Mouse (Mus musculus): Measurements from ENCODE around the gene Pnpla7. TPM values are rescaled to one million over a fixed set of nuclear protein-coding genes. Genes with fewer than 3 reads are reported as not detected.

Pnpla7 gene
- total and polyA plus RNA-seq, 3 experiments, result 8.8 to 11.3 TPM; not detected in 1

DNA sequence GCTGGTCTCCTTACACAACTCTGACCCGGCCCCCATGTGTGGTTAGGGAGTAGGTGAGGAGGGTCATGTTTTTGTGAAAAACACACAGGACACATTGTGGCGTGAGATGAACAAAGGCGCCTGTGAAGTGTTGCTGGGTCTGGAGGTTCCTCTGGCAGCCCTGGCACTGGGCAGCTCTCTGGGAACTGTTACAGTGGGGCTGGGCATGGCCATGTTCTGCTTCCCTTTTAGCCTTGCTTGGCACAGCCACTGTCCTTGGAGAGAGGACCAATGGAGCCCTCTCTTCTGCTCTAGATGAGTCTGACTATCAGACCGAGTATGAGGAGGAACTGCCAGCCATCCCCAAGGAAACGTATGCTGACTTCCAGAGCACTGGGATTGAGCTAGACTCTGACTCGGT lies 77.3 kb downstream of the Pnpla7 start:
- no peaks in the 10 kb centered on the region for H3K27me3 ChIP-seq (ENCODE audit: control insufficient read depth in 1 of 2, insufficient read depth in 2 of 2, low read length in 2 of 2)
- no peaks in the 10 kb centered on the region for H3K9me3 ChIP-seq (replicated peaks; ENCODE audit: insufficient read depth, low read length)
- H3K4me3 ChIP-seq (ENCODE audit: control insufficient read depth in 1 of 2, insufficient read depth in 1 of 2, low read depth in 2 of 2, low read length in 2 of 2), result no peak overlapping the region
- H3K79me2 ChIP-seq (ENCODE audit: control insufficient read depth, insufficient read depth, low read length, poor library complexity), result no peaks in the 10 kb centered on the region; the same call in 1 of the 2 replicates
- TF ChIP-seq KAT2A (conservative IDR thresholded peaks at IDR 0.05; ENCODE audit: low read depth, low read length) (no peak), SMC3 (IDR thresholded peaks at IDR 0.05; ENCODE audit: low read depth, low read length) (no peak), SIN3A (IDR thresholded peaks at IDR 0.05; ENCODE audit: low read length) (no peak), ZMIZ1 (IDR thresholded peaks at IDR 0.05; ENCODE audit: low read depth, low read length) (no peak), POLR2AphosphoS5 (IDR thresholded peaks at IDR 0.05; ENCODE audit: borderline replicate concordance, low read depth, low read length) (no peak), TCF12 (IDR thresholded peaks at IDR 0.05; ENCODE audit: low read depth, low read length) (no peak), MAX (IDR thresholded peaks at IDR 0.05; ENCODE audit: low read length) (no peak), TAL1 (IDR thresholded peaks at IDR 0.05; ENCODE audit: low read length) (no peak), USF1 (IDR thresholded peaks at IDR 0.05; ENCODE audit: low read depth, low read length) (no peak), CHD2 (IDR thresholded peaks at IDR 0.05; ENCODE audit: low read length) (no peak), MAFK (IDR thresholded peaks at IDR 0.05; ENCODE audit: borderline replicate concordance, low read depth, low read length) (no peak), NELFE (IDR thresholded peaks at IDR 0.05; ENCODE audit: low read depth, low read length) (no peak), GABPA (IDR thresholded peaks at IDR 0.05; ENCODE audit: low read depth, low read length) (no peak), ZNF384 (IDR thresholded peaks at IDR 0.05; ENCODE audit: low read depth, low read length) (no peak)
- H3K4me1 ChIP-seq (ENCODE audit: control insufficient read depth in 1 of 2, insufficient read depth in 2 of 2, low read length in 2 of 2), result peaks cover 0 to 5% of the 10 kb centered on the region in 2 experiments; a peak in 2 of 4 replicates
- H3K36me3 ChIP-seq (ENCODE audit: control insufficient read depth in 1 of 2, insufficient read depth in 2 of 2, low read length in 2 of 2), result no peaks in the 10 kb centered on the region; a peak in 1 of 4 replicates
- no peak overlapping the region for H3K27ac ChIP-seq (ENCODE audit: control insufficient read depth, low read depth, low read length)
- H3K9ac ChIP-seq (ENCODE audit: control insufficient read depth, low read depth, low read length, poor library complexity, severe bottlenecking), result no peak overlapping the region
- DNase-seq (ENCODE audit: low read depth, low spot score), result no peak

DNA sequence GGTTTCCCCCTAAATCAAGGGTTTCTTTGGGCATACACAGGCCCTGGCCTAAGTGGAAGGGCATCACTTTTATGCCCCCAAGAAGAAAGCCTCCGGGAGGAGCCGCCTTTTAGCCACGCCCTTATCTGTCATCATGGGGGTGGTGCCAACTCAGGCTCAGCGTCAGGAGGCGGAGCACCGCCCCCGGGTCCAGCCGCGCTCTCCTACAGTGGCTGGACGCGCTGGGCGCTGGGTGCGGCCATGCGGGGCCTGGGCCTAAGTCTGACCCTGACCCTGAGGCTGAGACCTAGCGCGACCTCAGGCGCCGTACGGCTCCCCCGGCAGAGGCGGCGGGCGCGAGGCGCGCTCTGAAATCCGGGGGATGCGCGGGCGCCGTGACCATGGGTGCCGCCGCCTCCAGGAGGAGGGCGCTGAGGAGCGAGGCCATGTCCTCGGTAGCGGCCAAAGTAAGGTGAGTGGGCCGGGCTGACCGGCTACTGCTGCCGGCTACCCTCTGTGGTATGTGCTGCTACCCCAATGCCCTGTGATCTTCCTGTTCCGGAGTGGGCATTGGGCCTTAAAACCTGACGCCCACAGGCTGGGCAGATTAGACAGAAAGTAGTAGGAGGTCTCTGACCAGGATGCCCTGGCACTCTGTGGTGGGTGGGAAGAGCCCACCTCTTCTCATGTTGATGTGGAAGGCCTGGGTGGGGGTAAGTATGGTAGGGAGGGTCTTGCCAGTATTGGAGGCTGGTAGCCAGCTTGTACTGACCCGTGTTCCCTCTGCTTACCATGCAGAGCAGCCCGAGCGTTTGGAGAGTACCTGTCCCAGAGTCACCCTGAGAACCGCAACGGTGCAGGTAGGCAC lies 78.6 kb downstream of the Pnpla7 start, which contains the start of gene Nsmf:
TSS of gene Nsmf (plus strand) at position 135 of the 847 bp plus-strand sequence.
- H3K4me1 ChIP-seq (ENCODE audit: control insufficient read depth in 1 of 2, insufficient read depth in 2 of 2, low read length in 2 of 2), result peaks cover 0 to 5% of the 10 kb centered on the region in 2 experiments; a peak in 2 of 4 replicates
- no peaks in the 10 kb centered on the region for H3K27me3 ChIP-seq (ENCODE audit: control insufficient read depth in 1 of 2, insufficient read depth in 2 of 2, low read length in 2 of 2)
- peak within 1 kb of the TSS; percentile 61 to 98 for H3K4me3 ChIP-seq (ENCODE audit: control insufficient read depth in 1 of 2, insufficient read depth in 1 of 2, low read depth in 2 of 2, low read length in 2 of 2)
- no peaks in the 10 kb centered on the region for H3K9me3 ChIP-seq (replicated peaks; ENCODE audit: insufficient read depth, low read length)
- H3K36me3 ChIP-seq (ENCODE audit: control insufficient read depth in 1 of 2, insufficient read depth in 2 of 2, low read length in 2 of 2), result no peaks in the 10 kb centered on the region; a peak in 1 of 4 replicates
- no peaks in the 10 kb centered on the region; the same call in 1 of the 2 replicates for H3K79me2 ChIP-seq (ENCODE audit: control insufficient read depth, insufficient read depth, low read length, poor library complexity)
- H3K9ac ChIP-seq (ENCODE audit: control insufficient read depth, low read depth, low read length, poor library complexity, severe bottlenecking), result peak within 1 kb of the TSS; percentile 73
- TF ChIP-seq NELFE (IDR thresholded peaks at IDR 0.05; ENCODE audit: low read depth, low read length) (peak; percentile 60), MAX (IDR thresholded peaks at IDR 0.05; ENCODE audit: low read length) (no peak), RCOR1 (IDR thresholded peaks at IDR 0.05; ENCODE audit: low read depth, low read length) (no peak), TAL1 (IDR thresholded peaks at IDR 0.05; ENCODE audit: low read length) (no peak), NRF1 (IDR thresholded peaks at IDR 0.05; ENCODE audit: insufficient read depth, low read depth, low read length, poor library complexity, severe bottlenecking) (no peak), MYB (IDR thresholded peaks at IDR 0.05; ENCODE audit: low read depth, low read length) (no peak), GABPA (IDR thresholded peaks at IDR 0.05; ENCODE audit: low read depth, low read length) (no peak), TCF12 (IDR thresholded peaks at IDR 0.05; ENCODE audit: low read depth, low read length) (no peak), GATA1 (IDR thresholded peaks at IDR 0.05; ENCODE audit: low read depth, low read length) (0 out of 2 replicates have a peak, but pooled peaks have one; percentile 17), SIN3A (IDR thresholded peaks at IDR 0.05; ENCODE audit: low read length) (peak; percentile 32; the same call in 1 of the 2 replicates), CHD2 (IDR thresholded peaks at IDR 0.05; ENCODE audit: low read length) (no peak), ZMIZ1 (IDR thresholded peaks at IDR 0.05; ENCODE audit: low read depth, low read length) (no peak), UBTF (IDR thresholded peaks at IDR 0.05; ENCODE audit: borderline replicate concordance, insufficient read depth, low read depth, low read length) (no peak), CHD1 (IDR thresholded peaks at IDR 0.05; ENCODE audit: low read depth, low read length) (no peak), POLR2AphosphoS2 (IDR thresholded peaks at IDR 0.05; ENCODE audit: low read length) (peak; percentile 64; the same call in 1 of the 2 replicates), ZC3H11A (IDR thresholded peaks at IDR 0.05; ENCODE audit: low read depth, low read length) (no peak), ZKSCAN1 (IDR thresholded peaks at IDR 0.05; ENCODE audit: low read depth, low read length) (no peak), MYC (IDR thresholded peaks at IDR 0.05; ENCODE audit: low read depth, low read length) (no peak), POLR2A (IDR thresholded peaks at IDR 0.05; ENCODE audit: control insufficient read depth in 1 of 2, insufficient read depth in 1 of 2, low read depth in 1 of 2, low read length in 2 of 2, poor library complexity in 1 of 2) (peak; percentile 64 to 70; a peak in 2 of 4 replicates), TBP (IDR thresholded peaks at IDR 0.05; ENCODE audit: low read depth, low read length) (no peak), POLR2AphosphoS5 (IDR thresholded peaks at IDR 0.05; ENCODE audit: borderline replicate concordance, low read depth, low read length) (no peak), E2F4 (IDR thresholded peaks at IDR 0.05; ENCODE audit: borderline replicate concordance, low read depth, low read length) (no peak), HCFC1 (IDR thresholded peaks at IDR 0.05; ENCODE audit: low read depth, low read length) (peak; percentile 27; the same call in 1 of the 2 replicates)
- peak; percentile 86 for DNase-seq (ENCODE audit: low read depth, low spot score)
- H3K27ac ChIP-seq (ENCODE audit: control insufficient read depth, low read depth, low read length), result no peak within 1 kb of the TSS

Measured in MEL (cell line).